Mouse (Mus musculus): ENCODE measurements around the gene Ado. TPM values are rescaled to one million over a fixed set of nuclear protein-coding genes. Genes with fewer than 3 reads are reported as not detected.

Gene Ado
- polyA plus RNA-seq, 1 experiment from 2014 or later, result 69.9 TPM

- under 1% methylated on average over 20 of the region's 20 CpGs for WGBS
- DNase-seq, result peak; percentile 55
- H3K9ac ChIP-seq, result peak overlapping the region; percentile 88
- ATAC-seq (ENCODE audit: insufficient read depth), result peak; percentile 7; the same call in 1 of the 2 replicates
- no peaks in the 10 kb centered on the region for H3K9me3 ChIP-seq (ENCODE audit: low read depth, low read length)
- H3K36me3 ChIP-seq (ENCODE audit: insufficient read depth), result peaks cover 3% of the 10 kb centered on the region; the same call in 1 of the 2 replicates
- no peak for TF ChIP-seq CTCF (IDR thresholded peaks at IDR 0.05; ENCODE audit: low read depth)
- H3K27me3 ChIP-seq (ENCODE audit: insufficient read depth, low read length), result no peaks in the 10 kb centered on the region
- peak overlapping the region; percentile 90; the same call in 1 of the 2 replicates for H3K27ac ChIP-seq (ENCODE audit: low read depth)
- H3K4me2 ChIP-seq, result peak overlapping the region; percentile 71
- peak overlapping the region; percentile 83 for H3K4me3 ChIP-seq (ENCODE audit: low read depth, low read length)
- H3K4me1 ChIP-seq (ENCODE audit: insufficient read depth), result peaks cover 9% of the 10 kb centered on the region
These were observed 900 bp downstream of the Ado start for GRCm38 (mm10) chr10:67547850-67548260.

- Histone ChIP-seq H3K4me1 (ENCODE audit: insufficient read depth) (peaks cover 3% of the 10 kb centered on the region; the same call in 1 of the 2 replicates), H3K9ac (no peak overlapping the region), H3K36me3 (ENCODE audit: insufficient read depth) (no peaks in the 10 kb centered on the region; the same call in 1 of the 2 replicates), H3K4me3 (ENCODE audit: low read depth, low read length) (no peak overlapping the region), H3K9me3 (ENCODE audit: low read depth, low read length) (no peaks in the 10 kb centered on the region), H3K27me3 (ENCODE audit: insufficient read depth, low read length) (peaks cover 53% of the 10 kb centered on the region), H3K27ac (ENCODE audit: low read depth) (no peak overlapping the region), H3K4me2 (no peak overlapping the region)
- TF ChIP-seq CTCF (IDR thresholded peaks at IDR 0.05; ENCODE audit: low read depth), result no peak
- DNase-seq, result no peak
- WGBS, result 21% methylated on average over 19 of the region's 19 CpGs
- ATAC-seq (ENCODE audit: insufficient read depth), result no peak
These were observed 8.2 kb downstream of the Ado start for GRCm38 (mm10) chr10:67540591-67540990.

GRCm38 (mm10) chr10:67539401-67539730, 9.4 kb downstream of the Ado start:
- DNase-seq (no peak), ATAC-seq (ENCODE audit: insufficient read depth) (no peak)
- Histone ChIP-seq H3K9ac (no peak overlapping the region), H3K4me3 (ENCODE audit: low read depth, low read length) (peak overlapping the region; percentile 55; the same call in 1 of the 2 replicates), H3K9me3 (ENCODE audit: low read depth, low read length) (no peaks in the 10 kb centered on the region), H3K36me3 (ENCODE audit: insufficient read depth) (no peaks in the 10 kb centered on the region; the same call in 1 of the 2 replicates), H3K27me3 (ENCODE audit: insufficient read depth, low read length) (peaks cover 66% of the 10 kb centered on the region), H3K4me2 (no peak overlapping the region), H3K4me1 (ENCODE audit: insufficient read depth) (peaks cover 5% of the 10 kb centered on the region; the same call in 1 of the 2 replicates), H3K27ac (ENCODE audit: low read depth) (no peak overlapping the region)
- 46% methylated on average over 6 of the region's 6 CpGs for WGBS
- TF ChIP-seq CTCF (IDR thresholded peaks at IDR 0.05; ENCODE audit: low read depth), result no peak

GRCm38 (mm10) chr10:67538585-67539400, 10.0 kb downstream of the Ado start:
- under 1% methylated on average over 50 of the region's 50 CpGs for WGBS
- no peak for TF ChIP-seq CTCF (IDR thresholded peaks at IDR 0.05; ENCODE audit: low read depth)
- no peak for DNase-seq
- Histone ChIP-seq H3K27me3 (ENCODE audit: insufficient read depth, low read length) (peaks cover 71% of the 10 kb centered on the region), H3K4me3 (ENCODE audit: low read depth, low read length) (peak overlapping the region; percentile 55), H3K9ac (no peak overlapping the region), H3K36me3 (ENCODE audit: insufficient read depth) (no peaks in the 10 kb centered on the region), H3K27ac (ENCODE audit: low read depth) (no peak overlapping the region), H3K9me3 (ENCODE audit: low read depth, low read length) (no peaks in the 10 kb centered on the region), H3K4me2 (peak overlapping the region; percentile 98), H3K4me1 (ENCODE audit: insufficient read depth) (peaks cover 5% of the 10 kb centered on the region; the same call in 1 of the 2 replicates)
- no peak for ATAC-seq (ENCODE audit: insufficient read depth)

GRCm38 (mm10) chr10:67538106-67538505, 10.6 kb downstream of the Ado start:
- TF ChIP-seq CTCF (IDR thresholded peaks at IDR 0.05; ENCODE audit: low read depth), result no peak
- Histone ChIP-seq H3K4me3 (ENCODE audit: low read depth, low read length) (peak overlapping the region; percentile 55), H3K9me3 (ENCODE audit: low read depth, low read length) (no peaks in the 10 kb centered on the region), H3K4me2 (peak overlapping the region; percentile 98), H3K36me3 (ENCODE audit: insufficient read depth) (no peaks in the 10 kb centered on the region), H3K9ac (no peak overlapping the region; the same call in 1 of the 2 replicates), H3K27ac (ENCODE audit: low read depth) (no peak overlapping the region), H3K27me3 (ENCODE audit: insufficient read depth, low read length) (peaks cover 78% of the 10 kb centered on the region), H3K4me1 (ENCODE audit: insufficient read depth) (peaks cover 5% of the 10 kb centered on the region; the same call in 1 of the 2 replicates)
- no peak for DNase-seq
- WGBS, result 2% methylated on average over 19 of the region's 19 CpGs
- no peak for ATAC-seq (ENCODE audit: insufficient read depth)

- peak overlapping the region; percentile 55 for H3K4me3 ChIP-seq (ENCODE audit: low read depth, low read length)
- ATAC-seq (ENCODE audit: insufficient read depth), result peak; percentile 89
- H3K9ac ChIP-seq, result peak overlapping the region; percentile 60
- peaks cover 85% of the 10 kb centered on the region for H3K27me3 ChIP-seq (ENCODE audit: insufficient read depth, low read length)
- WGBS, result under 1% methylated on average over 51 of the region's 51 CpGs
- no peaks in the 10 kb centered on the region for H3K9me3 ChIP-seq (ENCODE audit: low read depth, low read length)
- H3K4me1 ChIP-seq (ENCODE audit: insufficient read depth), result peaks cover 5% of the 10 kb centered on the region; the same call in 1 of the 2 replicates
- peak overlapping the region; percentile 98 for H3K4me2 ChIP-seq
- H3K36me3 ChIP-seq (ENCODE audit: insufficient read depth), result no peaks in the 10 kb centered on the region
- peak overlapping the region; percentile 69 for H3K27ac ChIP-seq (ENCODE audit: low read depth)
- no peak for TF ChIP-seq CTCF (IDR thresholded peaks at IDR 0.05; ENCODE audit: low read depth)
- peak; percentile 97 for DNase-seq
These were observed 11.4 kb downstream of the Ado start for GRCm38 (mm10) chr10:67537151-67537994.

All from lung, embryonic 14.5 days (tissue).